Mouse (Mus musculus): ENCODE measurements around the gene Cul9. TPM values are rescaled to one million over a fixed set of nuclear protein-coding genes. Genes with fewer than 3 reads are reported as not detected.

The Cul9 gene
- 9.8 and 11.3 TPM in 2 replicates for polyA plus RNA-seq (2016; fragmentation: Nextera tagmentation; extraction: Ambion mirVana)

- no peaks in the 10 kb centered on the region for H3K9me3 ChIP-seq
- peak; percentile 82 for ATAC-seq (ENCODE audit: low FRiP score)
- H3K36me3 ChIP-seq (replicated peaks) = peaks cover 33% of the 10 kb centered on the region
- under 1% methylated on average over 47 of the region's 49 CpGs for WGBS
- peaks cover 38% of the 10 kb centered on the region; the same call in 1 of the 2 replicates for H3K27me3 ChIP-seq
- peak within 1 kb of the TSS; percentile 81 for H3K9ac ChIP-seq
- H3K4me3 ChIP-seq (replicated peaks) = peak within 1 kb of the TSS; percentile 69
- peaks cover 16% of the 10 kb centered on the region for H3K4me1 ChIP-seq
- peak within 1 kb of the TSS; percentile 92 for H3K4me2 ChIP-seq
- no peak within 1 kb of the TSS for H3K27ac ChIP-seq
These were observed at the start of gene Cul9 for GRCm38 (mm10) chr17:46545813-46546564. Gene Cul9, minus strand, starts transcription at chr17:46546388.

- ATAC-seq (ENCODE audit: low FRiP score) = no peak
- 83% methylated on average over 6 of the region's 6 CpGs for whole genome bisulfite sequencing
- peak overlapping the region; percentile 31; the same call in 1 of the 2 replicates for H3K27ac ChIP-seq
- no peak overlapping the region for H3K4me3 ChIP-seq (replicated peaks)
- peaks cover 9% of the 10 kb centered on the region for H3K4me1 ChIP-seq
- H3K4me2 ChIP-seq = no peak overlapping the region
- H3K27me3 ChIP-seq = no peaks in the 10 kb centered on the region
- H3K9me3 ChIP-seq = no peaks in the 10 kb centered on the region
- peaks cover 9% of the 10 kb centered on the region; the same call in 1 of the 2 replicates for H3K36me3 ChIP-seq (replicated peaks)
- no peak overlapping the region for H3K9ac ChIP-seq
These were observed 49.1 kb upstream of the Cul9 start for GRCm38 (mm10) chr17:46595336-46595735.

GRCm38 (mm10) chr17:46594606-46595005 lies 48.4 kb upstream of the Cul9 start:
- no peak for ATAC-seq (ENCODE audit: low FRiP score)
- 0 out of 2 replicates have a peak overlapping the region, but pooled peaks have one; percentile 31 for H3K27ac ChIP-seq

GRCm38 (mm10) chr17:46593124-46593523 lies 46.9 kb upstream of the Cul9 start:
- Histone ChIP-seq H3K4me2 (no peak overlapping the region), H3K9ac (no peak overlapping the region), H3K4me1 (peaks cover 9% of the 10 kb centered on the region), H3K9me3 (no peaks in the 10 kb centered on the region), H3K4me3 (replicated peaks) (no peak overlapping the region), H3K36me3 (replicated peaks) (peaks cover 31% of the 10 kb centered on the region), H3K27ac (no peak overlapping the region), H3K27me3 (no peaks in the 10 kb centered on the region)
- no peak for ATAC-seq (ENCODE audit: low FRiP score)
- 90% methylated on average over 4 of the region's 4 CpGs for WGBS

More at GRCm38 (mm10) chr17:46594606-46595005, 48.4 kb upstream of the Cul9 start:
- no peak overlapping the region for H3K4me3 ChIP-seq (replicated peaks)
- H3K9me3 ChIP-seq = no peaks in the 10 kb centered on the region
- no peak overlapping the region for H3K4me2 ChIP-seq
- H3K4me1 ChIP-seq = peaks cover 9% of the 10 kb centered on the region
- WGBS = 55% methylated on average over 9 of the region's 9 CpGs
- no peak overlapping the region for H3K9ac ChIP-seq
- no peaks in the 10 kb centered on the region for H3K27me3 ChIP-seq
- peaks cover 16% of the 10 kb centered on the region for H3K36me3 ChIP-seq (replicated peaks)

GRCm38 (mm10) chr17:46591406-46591805 lies 45.2 kb upstream of the Cul9 start:
- ATAC-seq (ENCODE audit: low FRiP score) = no peak
- no peak overlapping the region for H3K9ac ChIP-seq
- no peak overlapping the region for H3K4me2 ChIP-seq
- H3K27ac ChIP-seq = no peak overlapping the region
- no peaks in the 10 kb centered on the region for H3K9me3 ChIP-seq
- H3K27me3 ChIP-seq = no peaks in the 10 kb centered on the region
- WGBS = 82% methylated on average over 19 of the region's 19 CpGs
- H3K4me3 ChIP-seq (replicated peaks) = no peak overlapping the region
- H3K4me1 ChIP-seq = peaks cover 9% of the 10 kb centered on the region
- H3K36me3 ChIP-seq (replicated peaks) = peaks cover 43% of the 10 kb centered on the region

- 96% methylated on average over 7 of the region's 7 CpGs for WGBS
- no peaks in the 10 kb centered on the region for H3K27me3 ChIP-seq
- H3K4me1 ChIP-seq = peaks cover 9% of the 10 kb centered on the region
- H3K9ac ChIP-seq = no peak overlapping the region
- H3K9me3 ChIP-seq = no peaks in the 10 kb centered on the region
- no peak overlapping the region for H3K4me3 ChIP-seq (replicated peaks)
- no peak overlapping the region for H3K4me2 ChIP-seq
- no peak overlapping the region for H3K27ac ChIP-seq
- H3K36me3 ChIP-seq (replicated peaks) = peaks cover 52% of the 10 kb centered on the region
- ATAC-seq (ENCODE audit: low FRiP score) = no peak
These were observed 44.3 kb upstream of the Cul9 start for GRCm38 (mm10) chr17:46590439-46590838.

GRCm38 (mm10) chr17:46589635-46590314 lies 43.6 kb upstream of the Cul9 start:
- H3K4me3 ChIP-seq (replicated peaks) = no peak overlapping the region
- H3K4me2 ChIP-seq = no peak overlapping the region
- 92% methylated on average over 16 of the region's 16 CpGs for WGBS
- no peaks in the 10 kb centered on the region for H3K9me3 ChIP-seq
- ATAC-seq (ENCODE audit: low FRiP score) = no peak
- no peak overlapping the region for H3K27ac ChIP-seq
- H3K9ac ChIP-seq = no peak overlapping the region
- peaks cover 54% of the 10 kb centered on the region for H3K36me3 ChIP-seq (replicated peaks)
- peaks cover 5% of the 10 kb centered on the region for H3K4me1 ChIP-seq
- H3K27me3 ChIP-seq = no peaks in the 10 kb centered on the region

- H3K36me3 ChIP-seq (replicated peaks) = peaks cover 54% of the 10 kb centered on the region
- WGBS = 96% methylated on average over 6 of the region's 6 CpGs
- H3K27me3 ChIP-seq = no peaks in the 10 kb centered on the region
These were observed 42.7 kb upstream of the Cul9 start for GRCm38 (mm10) chr17:46588913-46589312.

GRCm38 (mm10) chr17:46588173-46588572 lies 42.0 kb upstream of the Cul9 start:
- H3K4me1 ChIP-seq = no peaks in the 10 kb centered on the region
- ATAC-seq (ENCODE audit: low FRiP score) = no peak

More at GRCm38 (mm10) chr17:46588913-46589312, 42.7 kb upstream of the Cul9 start:
- H3K27ac ChIP-seq = no peak overlapping the region
- ATAC-seq (ENCODE audit: low FRiP score) = no peak
- H3K4me2 ChIP-seq = no peak overlapping the region
- H3K4me3 ChIP-seq (replicated peaks) = no peak overlapping the region
- H3K4me1 ChIP-seq = no peaks in the 10 kb centered on the region
- no peak overlapping the region for H3K9ac ChIP-seq
- H3K9me3 ChIP-seq = no peaks in the 10 kb centered on the region

GRCm38 (mm10) chr17:46586327-46586726 lies 40.1 kb upstream of the Cul9 start:
- Histone ChIP-seq H3K9me3 (no peaks in the 10 kb centered on the region), H3K4me3 (replicated peaks) (no peak overlapping the region), H3K4me1 (no peaks in the 10 kb centered on the region), H3K27me3 (no peaks in the 10 kb centered on the region), H3K9ac (no peak overlapping the region), H3K27ac (no peak overlapping the region), H3K4me2 (no peak overlapping the region), H3K36me3 (replicated peaks) (peaks cover 67% of the 10 kb centered on the region)
- WGBS = 94% methylated on average over 8 of the region's 8 CpGs
- no peak for ATAC-seq (ENCODE audit: low FRiP score)

More at GRCm38 (mm10) chr17:46588173-46588572, 42.0 kb upstream of the Cul9 start:
- Histone ChIP-seq H3K27me3 (no peaks in the 10 kb centered on the region), H3K4me2 (no peak overlapping the region), H3K27ac (no peak overlapping the region), H3K9ac (no peak overlapping the region), H3K9me3 (no peaks in the 10 kb centered on the region), H3K36me3 (replicated peaks) (peaks cover 54% of the 10 kb centered on the region), H3K4me3 (replicated peaks) (no peak overlapping the region)
- 93% methylated on average over 9 of the region's 9 CpGs for WGBS

- peaks cover 81% of the 10 kb centered on the region for H3K36me3 ChIP-seq (replicated peaks)
- ATAC-seq (ENCODE audit: low FRiP score) = no peak
- WGBS = 77% methylated on average over 5 of the region's 5 CpGs
- no peak overlapping the region for H3K27ac ChIP-seq
- no peak overlapping the region for H3K9ac ChIP-seq
- no peaks in the 10 kb centered on the region for H3K4me1 ChIP-seq
- H3K9me3 ChIP-seq = no peaks in the 10 kb centered on the region
- H3K4me2 ChIP-seq = no peak overlapping the region
- H3K27me3 ChIP-seq = no peaks in the 10 kb centered on the region
- no peak overlapping the region for H3K4me3 ChIP-seq (replicated peaks)
These were observed 32.5 kb upstream of the Cul9 start for GRCm38 (mm10) chr17:46578650-46579049.

- H3K9ac ChIP-seq = no peak overlapping the region
- H3K36me3 ChIP-seq (replicated peaks) = peaks cover 88% of the 10 kb centered on the region
- no peak overlapping the region for H3K4me3 ChIP-seq (replicated peaks)
- H3K4me1 ChIP-seq = no peaks in the 10 kb centered on the region
- H3K27me3 ChIP-seq = no peaks in the 10 kb centered on the region
- 85% methylated on average over 13 of the region's 13 CpGs for WGBS
- no peak overlapping the region for H3K4me2 ChIP-seq
- H3K27ac ChIP-seq = no peak overlapping the region
- no peaks in the 10 kb centered on the region for H3K9me3 ChIP-seq
- ATAC-seq (ENCODE audit: low FRiP score) = no peak
These were observed 29.9 kb upstream of the Cul9 start for GRCm38 (mm10) chr17:46576070-46576469.

All from forebrain, embryonic 12.5 days (tissue).